Mouse (Mus musculus) intestine, postnatal 0 days (tissue): Measurements from ENCODE around the gene Klhl5. TPM values are rescaled to one million over a fixed set of nuclear protein-coding genes. Genes with fewer than 3 reads are reported as not detected.

ENCODE experiments used
- ATAC-seq: fragments of 200-750 bp; cut with Nextera tagmentation; 2 replicates; pipeline ENCODE4 v1.8.0; 2017; ENCODE audit warnings: mild to moderate bottlenecking, moderate TSS enrichment, moderate library complexity
- H3K27ac ChIP-seq: fragments of 300-500 bp; sonication (generic); 2 replicates; pipeline ENCODE4 v1.5.1; 2014; ENCODE audit warnings: mild to moderate bottlenecking, low read depth, low read length, moderate library complexity
- H3K27me3 ChIP-seq: fragments of 300-500 bp; sonication (generic); replicated peaks from 2 replicates; pipeline ENCODE4 v1.6.1; 2014; ENCODE audit warnings: low read length, mixed read lengths; ENCODE audit not compliant: control insufficient read depth, insufficient read depth
- H3K36me3 ChIP-seq: fragments of 300-500 bp; sonication (generic); 2 replicates; pipeline ENCODE4 v1.6.1; 2014; ENCODE audit warnings: mild to moderate bottlenecking, moderate library complexity; ENCODE audit not compliant: control insufficient read depth, insufficient read depth
- H3K4me1 ChIP-seq: fragments of 300-500 bp; sonication (generic); replicated peaks from 2 replicates; pipeline ENCODE4 v1.6.1; 2014; ENCODE audit warnings: antibody characterized with exemption, low read length, mixed read lengths; ENCODE audit not compliant: control insufficient read depth, insufficient read depth
- H3K4me2 ChIP-seq: fragments of 300-500 bp; sonication (generic); replicated peaks from 2 replicates; pipeline ENCODE4 v1.6.1; 2014; ENCODE audit warnings: low read depth, mild to moderate bottlenecking, moderate library complexity
- H3K4me3 ChIP-seq: fragments of 300-500 bp; sonication (generic); 2 replicates; pipeline ENCODE4 v1.5.1; 2014; ENCODE audit warnings: low read depth, low read length
- H3K9ac ChIP-seq: fragments of 300-500 bp; sonication (generic); 2 replicates; pipeline ENCODE4 v1.6.1; 2014; ENCODE audit warnings: mild to moderate bottlenecking, low read depth, low read length
- H3K9me3 ChIP-seq: fragments of 300-500 bp; sonication (generic); 2 replicates; pipeline ENCODE4 v1.6.1; 2016; ENCODE audit warnings: mixed run types; ENCODE audit not compliant: control insufficient read depth
- CTCF ChIP-seq: sonication (generic); IDR thresholded peaks from 2 replicates; pipeline ENCODE4 v1.5.1; 2016; ENCODE audit warnings: low read depth, mild to moderate bottlenecking, control low read depth, antibody characterized with exemption, moderate library complexity
- WGBS: fragments of 180-500 bp; shearing (Covaris S2); extraction: QIAGEN DNeasy Blood & Tissue Kit; methylation state at CpG from one replicate; pipeline ENCODE4 v1.1.7; 2014; 5-methylcytosine and 5-hydroxymethylcytosine counted together
- polyA plus RNA-seq: library from polyadenylated mRNA; unstranded; fragments of >200 nt; fragmentation: Nextera tagmentation; extraction: Ambion mirVana; gene quantifications from 2 replicates; pipeline ENCODE4 v1.2.1, GENCODE M21; 2015

The Klhl5 gene
- polyA plus RNA-seq, 1 experiment from 2014 or later = 7.7 TPM

- 89% methylated on average over 9 of the region's 9 CpGs for WGBS
- peaks cover 6% of the 10 kb centered on the region; the same call in 1 of the 2 replicates for H3K36me3 ChIP-seq
- no peak for ATAC-seq
- no peak overlapping the region for H3K4me2 ChIP-seq
- no peak overlapping the region for H3K9ac ChIP-seq
- no peaks in the 10 kb centered on the region for H3K9me3 ChIP-seq
- no peaks in the 10 kb centered on the region for H3K4me1 ChIP-seq
- no peak overlapping the region for H3K4me3 ChIP-seq
- TF ChIP-seq CTCF = no peak
- H3K27me3 ChIP-seq = no peaks in the 10 kb centered on the region
- no peak overlapping the region for H3K27ac ChIP-seq
Measured at GRCm38 (mm10) chr5:65170206-65170605, 62.9 kb downstream of the Klhl5 start.

GRCm38 (mm10) chr5:65175035-65175917 is 67.9 kb downstream of the Klhl5 start:
- Histone ChIP-seq H3K9me3 (no peaks in the 10 kb centered on the region), H3K9ac (no peak overlapping the region), H3K27ac (no peak overlapping the region), H3K4me1 (no peaks in the 10 kb centered on the region), H3K4me3 (no peak overlapping the region), H3K4me2 (peak overlapping the region; percentile 51), H3K36me3 (no peaks in the 10 kb centered on the region), H3K27me3 (no peaks in the 10 kb centered on the region)
- no peak for TF ChIP-seq CTCF
- 58% methylated on average over 26 of the region's 26 CpGs for WGBS
- ATAC-seq = 0 out of 2 replicates have a peak, but pooled peaks have one; percentile 33

GRCm38 (mm10) chr5:65175918-65176484 is 68.7 kb downstream of the Klhl5 start:
- H3K4me1 ChIP-seq = no peaks in the 10 kb centered on the region
- H3K4me2 ChIP-seq = peak overlapping the region; percentile 51
- no peak overlapping the region for H3K4me3 ChIP-seq
- 49% methylated on average over 13 of the region's 13 CpGs for WGBS
- H3K27ac ChIP-seq = no peak overlapping the region
- H3K27me3 ChIP-seq = no peaks in the 10 kb centered on the region
- no peaks in the 10 kb centered on the region for H3K9me3 ChIP-seq
- no peaks in the 10 kb centered on the region for H3K36me3 ChIP-seq
- H3K9ac ChIP-seq = no peak overlapping the region
- TF ChIP-seq CTCF = no peak
- ATAC-seq = no peak

DNA sequence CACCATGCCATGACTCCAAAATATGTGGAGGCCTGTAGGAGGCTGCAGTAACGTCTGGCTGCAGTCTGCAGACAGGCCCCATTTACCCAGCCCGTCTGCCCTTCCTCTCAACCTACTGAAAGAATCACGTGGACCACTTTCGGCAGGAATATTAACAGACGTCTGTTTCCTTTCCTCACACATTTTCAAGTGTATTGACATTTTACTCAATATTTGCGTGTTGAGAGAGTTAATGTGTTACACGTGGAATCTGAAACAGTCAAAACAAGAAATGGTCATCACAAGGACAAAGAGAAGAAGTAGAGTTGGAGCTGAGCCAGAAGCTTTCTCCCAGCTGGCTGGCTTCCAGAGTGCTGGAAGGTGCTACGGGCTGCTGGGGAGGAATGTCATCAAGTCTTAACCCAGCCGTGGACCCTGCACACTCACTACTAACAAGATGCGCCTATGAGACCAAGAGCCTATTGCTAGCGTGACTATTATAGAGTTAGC is 69.7 kb downstream of the Klhl5 start:
- Histone ChIP-seq H3K36me3 (no peaks in the 10 kb centered on the region), H3K27ac (no peak overlapping the region), H3K9ac (no peak overlapping the region), H3K4me3 (no peak overlapping the region), H3K4me2 (no peak overlapping the region), H3K9me3 (no peaks in the 10 kb centered on the region), H3K27me3 (no peaks in the 10 kb centered on the region), H3K4me1 (no peaks in the 10 kb centered on the region)
- WGBS = 34% methylated on average over 11 of the region's 11 CpGs
- ATAC-seq = no peak
- no peak for TF ChIP-seq CTCF

- WGBS = 92% methylated on average over 9 of the region's 9 CpGs
- TF ChIP-seq CTCF = no peak
- no peaks in the 10 kb centered on the region for H3K4me1 ChIP-seq
- no peak for ATAC-seq
- no peak overlapping the region for H3K4me2 ChIP-seq
- H3K36me3 ChIP-seq = no peaks in the 10 kb centered on the region
- H3K27ac ChIP-seq = no peak overlapping the region
- no peak overlapping the region for H3K4me3 ChIP-seq
- H3K9me3 ChIP-seq = no peaks in the 10 kb centered on the region
- no peaks in the 10 kb centered on the region for H3K27me3 ChIP-seq
- no peak overlapping the region for H3K9ac ChIP-seq
Measured at GRCm38 (mm10) chr5:65178477-65178876, 71.1 kb downstream of the Klhl5 start.

DNA sequence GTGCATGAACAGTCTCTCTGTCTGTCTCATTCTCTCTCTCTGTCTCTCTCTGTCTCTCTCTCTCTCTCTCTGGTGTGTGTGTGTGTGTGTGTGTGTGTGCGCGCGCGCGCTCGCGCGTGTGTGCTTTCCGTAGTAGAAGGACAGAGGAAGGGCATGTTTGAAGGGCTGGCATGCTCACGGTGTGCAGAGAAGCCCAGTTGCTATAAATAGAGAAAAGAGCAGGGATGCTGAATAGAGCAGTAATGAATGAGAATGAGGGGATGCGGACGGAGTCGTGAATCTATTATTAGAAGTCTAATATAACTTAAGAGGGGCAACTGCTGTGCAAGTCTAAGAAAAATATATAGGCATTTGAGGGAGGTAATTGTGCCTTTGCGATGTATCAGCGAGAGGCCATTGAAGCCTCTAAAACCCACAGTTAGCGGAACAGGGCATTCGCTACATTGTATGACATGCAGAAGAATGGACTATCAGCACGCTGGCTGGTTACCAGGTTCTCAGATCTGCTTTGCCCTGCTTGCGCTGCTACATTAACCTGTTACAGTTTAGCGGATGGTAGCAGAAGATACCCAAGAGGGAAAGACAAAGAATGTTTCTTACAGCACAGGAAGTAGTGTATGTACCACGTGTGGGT is 73.9 kb downstream of the Klhl5 start:
- ATAC-seq = no peak
- Histone ChIP-seq H3K9me3 (no peaks in the 10 kb centered on the region), H3K4me1 (no peaks in the 10 kb centered on the region), H3K27ac (no peak overlapping the region), H3K27me3 (no peaks in the 10 kb centered on the region), H3K36me3 (no peaks in the 10 kb centered on the region), H3K9ac (no peak overlapping the region), H3K4me3 (no peak overlapping the region), H3K4me2 (no peak overlapping the region)
- 82% methylated on average over 21 of the region's 21 CpGs for WGBS
- no peak for TF ChIP-seq CTCF
